Mouse (Mus musculus) heart, adult 2 months (tissue): ENCODE results near the gene Efnb1. TPM values are rescaled to one million over a fixed set of nuclear protein-coding genes. Genes with fewer than 3 reads are reported as not detected.

Experiments
- DNase-seq, 2 experiments: peaks; one replicate each; pipeline ENCODE4 v3.0.0; 2021
- H3K27ac ChIP-seq: fragments of 200-600 bp; 2 replicates; pipeline ENCODE4 v1.8.1; 2022
- H3K27me3 ChIP-seq: fragments of 200-500 bp; 2 replicates; pipeline ENCODE4 v1.6.1; 2012; ENCODE audit warnings: mild to moderate bottlenecking, low read length, inconsistent platforms, mixed read lengths; ENCODE audit not compliant: control insufficient read depth, insufficient read depth
- H3K36me3 ChIP-seq: fragments of 200-500 bp; 2 replicates; pipeline ENCODE4 v1.6.1; 2012; ENCODE audit warnings: low read length, inconsistent platforms; ENCODE audit not compliant: control insufficient read depth, insufficient read depth
- H3K4me1 ChIP-seq: fragments of 200-500 bp; 2 replicates; pipeline ENCODE4 v1.6.1; 2011; ENCODE audit warnings: low read length; ENCODE audit not compliant: control insufficient read depth, insufficient read depth
- H3K4me3 ChIP-seq: fragments of 200-600 bp; 2 replicates; pipeline ENCODE4 v1.8.1; 2022
- H3K79me2 ChIP-seq: fragments of 200-500 bp; replicated peaks from 2 replicates; pipeline ENCODE4 v1.6.1; 2012; ENCODE audit warnings: mild to moderate bottlenecking, inconsistent platforms, low read length, moderate library complexity, mixed read lengths; ENCODE audit not compliant: control insufficient read depth, insufficient read depth
- H3K9ac ChIP-seq: fragments of 200-500 bp; 2 replicates; pipeline ENCODE4 v1.6.1; 2012; ENCODE audit warnings: low read depth, mild to moderate bottlenecking, control low read depth, inconsistent platforms, low read length, mixed read lengths
- CTCF ChIP-seq: fragments of 200-600 bp; IDR thresholded peaks from 2 replicates; pipeline ENCODE4 v1.8.1; 2022; ENCODE audit warnings: antibody characterized with exemption, mild to moderate bottlenecking, moderate library complexity
- EP300 ChIP-seq: fragments of 200-500 bp; IDR thresholded peaks from 2 replicates; pipeline ENCODE4 v1.6.1; 2011; ENCODE audit warnings: low read depth, low read length, control low read depth; ENCODE audit not compliant: insufficient read depth
- POLR2A ChIP-seq: fragments of 200-500 bp; IDR thresholded peaks from 2 replicates; pipeline ENCODE4 v1.6.1; 2011; ENCODE audit warnings: mild to moderate bottlenecking, low read depth, low read length, control low read depth; ENCODE audit not compliant: insufficient read depth
- WGBS: fragments of 180-500 bp; shearing (Covaris S2); methylation state at CpG from one replicate; pipeline ENCODE4 v1.1.7; 2018; 5-methylcytosine and 5-hydroxymethylcytosine counted together
- intact Hi-C: fragments of 180-260 bp; cut with DNase I; formaldehyde crosslinking; loops from one replicate; pipeline ENCODE4 v1.15.1; 2025
- polyA plus RNA-seq: library from polyadenylated mRNA; depleted of rRNA; stranded (reverse); fragments of >200 nt; gene quantifications from 2 replicates; pipeline ENCODE4 v1.2.3, GENCODE M21; 2012
- total RNA-seq, 2 experiments: library from RNA; stranded (reverse); gene quantifications; 2 replicates each; pipeline ENCODE4 v1.2.3; 2021

Efnb1 gene
- total and polyA plus RNA-seq, 3 experiments, result 16.0 to 21.2 (median 20.4) TPM

- H3K27ac ChIP-seq, result no peak overlapping the region
- no peaks in the 10 kb centered on the region for H3K27me3 ChIP-seq
- 88% methylated on average over 4 of the region's 4 CpGs for WGBS
- intact Hi-C loops, result loop anchor here (2.0 kb wide), 1 partner anchor 47 kb away; no protein-coding TSS in a partner anchor
- H3K4me1 ChIP-seq, result peaks cover 4% of the 10 kb centered on the region
- H3K9ac ChIP-seq, result no peak overlapping the region
- no peak for TF ChIP-seq POLR2A
- no peak for TF ChIP-seq EP300
- no peak for TF ChIP-seq CTCF
- no peaks in the 10 kb centered on the region for H3K79me2 ChIP-seq
- DNase-seq, result no peak
- no peak overlapping the region for H3K4me3 ChIP-seq
- no peaks in the 10 kb centered on the region for H3K36me3 ChIP-seq
Observed at GRCm38 (mm10) chrX:99151434-99151833, 15.5 kb downstream of the Efnb1 start.

DNA sequence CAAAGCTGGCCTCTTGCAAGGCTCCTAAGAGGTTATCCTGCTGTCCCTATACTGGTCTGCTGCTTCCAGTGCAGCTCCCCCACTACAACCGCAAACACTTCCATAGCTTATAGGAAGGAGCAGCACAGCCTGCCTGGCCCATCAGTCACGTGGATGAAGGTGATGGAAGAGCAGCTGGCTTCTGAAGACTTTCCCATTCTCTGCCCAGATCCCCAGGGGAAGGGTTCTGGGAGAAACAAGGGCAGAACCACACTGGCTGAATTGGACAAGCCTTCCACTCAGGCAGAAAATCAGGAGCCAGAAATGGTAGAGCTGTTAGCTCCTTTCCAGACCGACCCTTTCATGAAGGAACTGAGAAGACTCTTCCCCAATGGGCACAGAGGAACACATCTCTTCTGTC is 16.2 kb downstream of the Efnb1 start:
- 52% methylated on average over 3 of the region's 3 CpGs for WGBS
- no peak overlapping the region for H3K27ac ChIP-seq
- H3K27me3 ChIP-seq, result no peaks in the 10 kb centered on the region
- H3K4me1 ChIP-seq, result peaks cover 4% of the 10 kb centered on the region
- H3K4me3 ChIP-seq, result no peak overlapping the region
- no peak for DNase-seq
- intact Hi-C loops, result no loop called here
- no peak overlapping the region for H3K9ac ChIP-seq
- no peaks in the 10 kb centered on the region for H3K36me3 ChIP-seq
- TF ChIP-seq CTCF (no peak), EP300 (no peak), POLR2A (no peak)
- no peaks in the 10 kb centered on the region for H3K79me2 ChIP-seq

DNA sequence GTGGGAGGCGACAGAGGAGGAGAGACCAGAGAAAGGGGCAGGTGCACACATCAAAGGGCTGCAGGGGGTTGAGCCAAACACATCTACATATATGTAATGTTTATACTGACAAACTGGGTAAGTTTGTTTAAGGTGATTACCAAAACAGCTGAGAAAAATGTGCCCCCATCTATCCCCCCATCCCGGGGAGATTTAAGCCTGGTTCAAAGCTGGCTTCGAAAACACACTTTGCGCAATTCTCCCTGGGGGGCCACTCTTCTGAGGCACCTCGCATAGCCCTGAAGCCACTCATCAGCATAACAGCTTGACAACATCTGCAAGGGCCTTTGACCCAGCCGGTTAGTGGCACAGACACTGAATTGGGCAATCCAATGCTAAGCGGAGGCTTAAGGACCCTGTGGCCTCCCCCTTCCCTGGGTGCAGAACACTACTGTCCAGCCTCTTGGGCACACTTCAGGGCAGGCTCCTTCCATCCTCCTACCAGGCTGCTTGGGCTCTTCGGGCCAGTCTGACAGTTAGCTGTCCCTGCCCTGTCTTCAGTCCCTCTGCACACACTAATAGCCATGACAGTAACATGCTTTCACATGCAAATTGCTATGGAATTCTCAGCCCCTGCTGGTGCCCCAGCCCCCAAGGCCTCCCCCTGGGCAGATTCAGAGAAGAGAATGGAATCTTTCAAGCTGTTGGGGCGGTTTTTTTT is 16.8 kb downstream of the Efnb1 start:
- H3K4me1 ChIP-seq, result peaks cover 4% of the 10 kb centered on the region
- no peak for DNase-seq
- no peaks in the 10 kb centered on the region for H3K27me3 ChIP-seq
- WGBS, result 67% methylated on average over 9 of the region's 9 CpGs
- H3K4me3 ChIP-seq, result no peak overlapping the region
- no peak for TF ChIP-seq EP300
- no peak for TF ChIP-seq CTCF
- no peak for TF ChIP-seq POLR2A
- H3K27ac ChIP-seq, result no peak overlapping the region
- no peaks in the 10 kb centered on the region for H3K79me2 ChIP-seq
- intact Hi-C loops, result no loop called here
- no peaks in the 10 kb centered on the region for H3K36me3 ChIP-seq
- H3K9ac ChIP-seq, result no peak overlapping the region

DNA sequence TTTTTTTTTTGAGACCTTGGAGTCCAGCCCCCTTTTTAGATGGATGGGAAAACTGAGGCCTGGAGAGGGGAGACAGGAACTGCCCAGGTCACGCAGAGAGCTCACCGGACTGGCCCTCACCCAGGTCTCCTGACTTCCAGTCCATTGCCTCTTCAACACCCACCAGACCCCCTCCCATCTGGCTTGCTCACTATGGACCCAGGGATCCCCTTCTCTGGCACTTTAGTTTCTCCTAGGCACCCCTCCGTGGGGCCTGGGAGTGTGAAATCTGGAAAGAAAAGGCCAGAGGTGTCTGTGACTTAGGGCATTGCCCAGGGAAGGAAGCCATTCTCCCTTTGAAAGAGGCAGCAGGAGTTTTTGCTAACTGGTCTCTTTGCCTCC is 17.3 kb downstream of the Efnb1 start:
- H3K79me2 ChIP-seq, result no peaks in the 10 kb centered on the region
- DNase-seq, result no peak
- no peak overlapping the region for H3K4me3 ChIP-seq
- WGBS, result 53% methylated on average over 3 of the region's 3 CpGs
- no peaks in the 10 kb centered on the region for H3K27me3 ChIP-seq
- H3K27ac ChIP-seq, result no peak overlapping the region
- no peak overlapping the region for H3K9ac ChIP-seq
- H3K4me1 ChIP-seq, result peaks cover 4% of the 10 kb centered on the region
- intact Hi-C loops, result no loop called here
- TF ChIP-seq CTCF, result no peak
- TF ChIP-seq EP300, result no peak
- TF ChIP-seq POLR2A, result no peak
- no peaks in the 10 kb centered on the region for H3K36me3 ChIP-seq

GRCm38 (mm10) chrX:99154358-99154757 is 18.4 kb downstream of the Efnb1 start:
- peaks cover 2% of the 10 kb centered on the region for H3K4me1 ChIP-seq
- WGBS, result 89% methylated on average over 5 of the region's 5 CpGs

GRCm38 (mm10) chrX:99159020-99159419 is 23.1 kb downstream of the Efnb1 start:
- Histone ChIP-seq H3K79me2 (no peaks in the 10 kb centered on the region), H3K27me3 (no peaks in the 10 kb centered on the region), H3K4me1 (no peaks in the 10 kb centered on the region), H3K36me3 (no peaks in the 10 kb centered on the region), H3K27ac (no peak overlapping the region), H3K9ac (no peak overlapping the region), H3K4me3 (no peak overlapping the region)
- intact Hi-C loops, result no loop called here
- DNase-seq, result no peak
- TF ChIP-seq EP300, result no peak
- TF ChIP-seq CTCF, result no peak
- TF ChIP-seq POLR2A, result no peak
- WGBS, result 65% methylated on average over 8 of the region's 8 CpGs

More at GRCm38 (mm10) chrX:99154358-99154757, 18.4 kb downstream of the Efnb1 start:
- no peak overlapping the region for H3K27ac ChIP-seq
- H3K36me3 ChIP-seq, result no peaks in the 10 kb centered on the region
- intact Hi-C loops, result no loop called here
- no peak for TF ChIP-seq CTCF
- no peak for TF ChIP-seq EP300
- TF ChIP-seq POLR2A, result no peak
- DNase-seq, result no peak
- no peak overlapping the region for H3K9ac ChIP-seq
- H3K27me3 ChIP-seq, result no peaks in the 10 kb centered on the region
- H3K79me2 ChIP-seq, result no peaks in the 10 kb centered on the region
- no peak overlapping the region for H3K4me3 ChIP-seq
